Mouse (Mus musculus) ES-E14 (cell line): ENCODE results near the gene Podxl. TPM values are rescaled to one million over a fixed set of nuclear protein-coding genes. Genes with fewer than 3 reads are reported as not detected.

Source experiments
- DNase-seq: peaks from one replicate; pipeline ENCODE4 v3.0.0-alpha.2; 2013; ENCODE audit warnings: low read depth, low spot score
- H3K27ac ChIP-seq: 2 replicates; pipeline ENCODE4 v1.5.1; 2012; ENCODE audit warnings: low read depth, mild to moderate bottlenecking, low read length, moderate library complexity, mixed read lengths; ENCODE audit not compliant: poor library complexity, insufficient read depth, severe bottlenecking
- H3K36me3 ChIP-seq: 2 replicates; pipeline ENCODE4 v1.6.1; 2012; ENCODE audit warnings: mild to moderate bottlenecking, low read length, moderate library complexity, mixed read lengths; ENCODE audit not compliant: control insufficient read depth, poor library complexity, insufficient read depth, severe bottlenecking
- H3K4me1 ChIP-seq, 2 experiments: fragments of 150-350 bp in 1 of 2; sonication (generic) in 1 of 2; 2 replicates each; pipeline ENCODE4 v1.6.1; 2012; ENCODE audit warnings: low read length in 2 of 2, mild to moderate bottlenecking in 1 of 2, mixed read lengths in 1 of 2; ENCODE audit not compliant: control insufficient read depth in 2 of 2, insufficient read depth in 2 of 2, poor library complexity in 1 of 2
- H3K4me3 ChIP-seq, 2 experiments: fragments of 150-350 bp in 1 of 2; sonication (generic) in 1 of 2; 2 replicates each; pipeline ENCODE4 v1.5.1; 2012; ENCODE audit warnings: low read length in 2 of 2, low read depth in 1 of 2, mild to moderate bottlenecking in 1 of 2, mixed read lengths in 1 of 2; ENCODE audit not compliant: insufficient read depth in 1 of 2, poor library complexity in 1 of 2, severe bottlenecking in 1 of 2
- H3K9ac ChIP-seq: 2 replicates; pipeline ENCODE4 v1.6.1; 2012; ENCODE audit warnings: low read depth, mild to moderate bottlenecking, low read length, mixed read lengths; ENCODE audit not compliant: poor library complexity, insufficient read depth, severe bottlenecking
- H3K9me3 ChIP-seq: fragments of 150-350 bp; sonication (generic); 2 replicates; pipeline ENCODE4 v1.6.1; 2012; ENCODE audit warnings: low read depth, mild to moderate bottlenecking, low read length; ENCODE audit not compliant: control insufficient read depth, insufficient read depth
- CHD2 ChIP-seq: IDR thresholded peaks from 2 replicates; pipeline ENCODE4 v1.6.1; 2014; ENCODE audit warnings: mild to moderate bottlenecking, low read depth, low read length, inconsistent platforms
- HCFC1 ChIP-seq: IDR thresholded peaks from 2 replicates; pipeline ENCODE4 v1.6.1; 2012; ENCODE audit warnings: low read length, inconsistent platforms, borderline replicate concordance; ENCODE audit not compliant: insufficient read depth
- MAFK ChIP-seq: IDR thresholded peaks from 2 replicates; pipeline ENCODE4 v1.6.1; 2014; ENCODE audit warnings: mild to moderate bottlenecking, low read depth, low read length, inconsistent platforms; ENCODE audit not compliant: insufficient read depth
- ZC3H11A ChIP-seq: IDR thresholded peaks from 2 replicates; pipeline ENCODE4 v1.6.1; 2012; ENCODE audit warnings: low read depth, mild to moderate bottlenecking, inconsistent platforms, low read length, borderline replicate concordance
- ZNF384 ChIP-seq: IDR thresholded peaks from 2 replicates; pipeline ENCODE4 v1.6.1; 2012; ENCODE audit warnings: low read depth, low read length, inconsistent platforms
- in situ Hi-C, 2 experiments: fragments of 600-800 bp; cut with MboI; formaldehyde crosslinking; loops; one replicate each; pipeline ENCODE4 v1.15.1; 2025; ENCODE audit warnings: low sequenced_read_pairs in 2 of 2, inconsistent platforms in 1 of 2; ENCODE audit not compliant: unreplicated experiment in 2 of 2
- total RNA-seq: library from RNA; depleted of rRNA; stranded (reverse); fragments of 300-350 nt; gene quantifications from 2 replicates; pipeline ENCODE4 v1.2.3, GENCODE M21; 2012

Podxl gene
- total RNA-seq, 1 experiment = 25.2 TPM

DNA sequence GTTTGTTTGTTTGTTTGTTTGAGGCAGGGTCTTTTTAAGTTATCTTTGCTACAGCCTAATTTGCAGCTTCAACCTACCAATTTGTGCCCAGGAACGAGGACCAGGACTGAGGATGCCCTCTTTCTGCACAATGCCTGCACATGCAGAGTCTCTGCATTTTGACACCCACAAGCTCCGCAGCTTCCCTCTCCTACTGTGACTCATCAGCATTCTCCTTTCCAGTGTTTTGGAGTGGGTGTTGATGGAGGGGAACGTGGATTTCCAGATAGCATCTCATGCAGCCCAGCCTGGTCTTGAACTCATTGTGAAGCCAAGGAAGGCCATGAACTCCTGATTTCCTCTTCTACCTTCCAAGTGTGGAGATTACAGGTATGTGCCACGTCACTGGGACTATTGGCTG lies 11.3 kb upstream of the Podxl start:
- DNase-seq = no peak
- in situ Hi-C loops = no loop called here
- H3K4me3 ChIP-seq = no peak overlapping the region
- H3K4me1 ChIP-seq = no peaks in the 10 kb centered on the region
- no peaks in the 10 kb centered on the region for H3K9me3 ChIP-seq
- no peaks in the 10 kb centered on the region for H3K36me3 ChIP-seq
- H3K9ac ChIP-seq = no peak overlapping the region
- no peak overlapping the region for H3K27ac ChIP-seq
- TF ChIP-seq HCFC1 = no peak
- no peak for TF ChIP-seq CHD2
- no peak for TF ChIP-seq ZC3H11A
- TF ChIP-seq ZNF384 = no peak
- TF ChIP-seq MAFK = no peak

DNA sequence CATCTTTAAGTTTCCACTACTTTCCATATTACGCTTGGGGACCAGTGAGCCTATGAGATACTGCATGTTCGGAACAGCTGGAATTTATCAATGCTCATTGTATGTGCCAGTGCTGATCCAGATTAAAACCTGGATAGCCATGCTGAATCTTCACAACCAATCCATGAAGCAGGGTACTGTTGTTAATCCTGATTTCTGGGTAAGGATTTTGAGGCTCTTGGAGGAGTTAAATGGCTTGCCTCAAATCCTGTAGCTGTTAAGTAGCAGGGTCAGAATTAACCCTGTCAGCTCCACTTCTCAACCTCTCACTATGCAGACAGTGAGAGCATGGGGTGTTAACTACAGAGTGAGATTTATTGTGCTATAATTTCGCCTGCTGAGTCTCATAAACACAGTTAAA lies 7.7 kb upstream of the Podxl start:
- in situ Hi-C loops = no loop called here
- H3K9ac ChIP-seq = no peak overlapping the region
- no peak overlapping the region for H3K27ac ChIP-seq
- H3K4me1 ChIP-seq = peaks cover 2 to 3% of the 10 kb centered on the region in 2 experiments; a peak in 2 of 4 replicates
- no peaks in the 10 kb centered on the region for H3K9me3 ChIP-seq
- DNase-seq = no peak
- H3K4me3 ChIP-seq = no peak overlapping the region
- TF ChIP-seq HCFC1 = no peak
- TF ChIP-seq CHD2 = no peak
- TF ChIP-seq MAFK = no peak
- no peak for TF ChIP-seq ZNF384
- no peak for TF ChIP-seq ZC3H11A
- no peaks in the 10 kb centered on the region for H3K36me3 ChIP-seq

DNA sequence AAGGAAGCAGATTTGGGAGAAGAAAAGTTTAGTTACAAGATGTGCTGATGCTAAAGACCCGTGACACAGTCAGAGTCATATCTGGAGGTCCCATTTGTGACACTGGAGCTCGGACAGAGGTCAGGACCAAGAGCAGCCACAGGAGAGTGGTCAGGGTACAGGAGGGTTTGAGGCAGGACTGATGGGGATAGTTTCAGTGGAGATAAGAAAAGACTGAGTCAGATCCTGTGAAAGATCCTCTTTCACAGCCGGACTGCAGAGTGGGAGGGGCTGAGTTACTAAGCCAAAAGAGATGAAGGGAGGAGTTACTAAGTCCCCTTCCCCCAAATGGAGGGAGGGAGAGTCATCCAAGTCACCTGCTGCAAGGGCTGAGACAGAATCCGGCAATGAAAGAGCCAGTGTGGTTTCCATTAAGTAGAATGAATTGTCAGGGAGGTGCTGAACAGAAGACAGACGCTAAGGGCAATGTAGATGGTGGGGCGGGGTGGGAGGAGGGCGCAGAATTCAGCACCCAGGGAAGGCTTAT lies 4.4 kb upstream of the Podxl start:
- in situ Hi-C loops = no loop called here
- no peaks in the 10 kb centered on the region for H3K36me3 ChIP-seq
- TF ChIP-seq MAFK = no peak
- TF ChIP-seq ZC3H11A = no peak
- no peak for TF ChIP-seq CHD2
- no peak for TF ChIP-seq ZNF384
- no peak for TF ChIP-seq HCFC1

DNA sequence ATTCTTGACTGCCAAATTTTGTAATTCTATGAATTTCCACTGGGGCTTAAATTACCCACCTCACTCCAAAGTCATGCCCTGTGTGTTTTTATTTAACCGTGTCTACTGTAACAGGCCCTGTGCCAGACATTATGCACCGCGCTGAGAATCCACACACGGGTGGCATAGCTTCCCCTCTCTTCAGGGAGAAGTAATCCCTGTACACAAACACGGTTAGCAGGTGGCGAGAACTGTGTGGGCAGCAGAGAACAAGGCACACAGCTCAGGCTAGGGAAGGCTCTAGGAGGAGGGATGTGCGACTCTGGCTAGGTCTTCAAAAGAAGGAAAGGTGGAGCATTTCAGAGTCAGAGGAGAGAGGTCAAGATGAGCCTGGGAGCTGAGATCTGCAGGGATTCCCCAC lies 3.4 kb upstream of the Podxl start:
- in situ Hi-C loops = no loop called here
- Histone ChIP-seq H3K4me1 (peaks cover 7 to 8% of the 10 kb centered on the region in 2 experiments), H3K36me3 (no peaks in the 10 kb centered on the region), H3K4me3 (no peak overlapping the region), H3K9ac (no peak overlapping the region), H3K9me3 (no peaks in the 10 kb centered on the region), H3K27ac (no peak overlapping the region)
- TF ChIP-seq MAFK = no peak
- no peak for TF ChIP-seq ZNF384
- no peak for DNase-seq

More for the DNA sequence above, 4.4 kb upstream of the Podxl start:
- no peaks in the 10 kb centered on the region for H3K9me3 ChIP-seq
- no peak overlapping the region for H3K4me3 ChIP-seq
- DNase-seq = peak; percentile 45
- H3K4me1 ChIP-seq = peaks cover 5 to 6% of the 10 kb centered on the region in 2 experiments; a peak in 3 of 4 replicates
- H3K27ac ChIP-seq = no peak overlapping the region
- no peak overlapping the region for H3K9ac ChIP-seq

DNA sequence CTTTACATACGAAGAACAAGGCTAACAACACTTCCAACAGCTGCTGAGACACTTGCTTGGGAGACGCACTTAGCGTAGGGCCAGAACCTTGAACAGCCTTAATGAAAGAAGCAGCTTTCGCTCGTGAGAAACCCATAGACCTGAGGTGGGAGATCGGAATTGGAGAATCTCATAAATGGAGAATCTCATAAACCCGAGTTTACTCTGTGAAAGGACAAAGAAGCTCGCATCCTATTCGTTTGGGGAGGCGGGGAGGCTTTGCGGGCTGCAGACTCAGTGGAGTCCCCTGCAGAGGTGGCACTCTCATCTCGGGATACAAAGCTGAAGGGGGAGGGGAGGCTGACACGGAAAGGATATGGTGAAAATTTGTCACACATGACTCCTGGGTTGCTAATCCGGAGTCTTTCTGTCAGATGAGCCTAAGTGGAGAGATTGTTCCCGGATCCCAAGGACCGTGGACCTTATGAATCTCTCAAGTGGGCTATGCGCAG lies 1.2 kb upstream of the Podxl start:
- TF ChIP-seq HCFC1 (no peak), ZC3H11A (no peak)
- Histone ChIP-seq H3K9ac (no peak overlapping the region), H3K9me3 (no peaks in the 10 kb centered on the region), H3K36me3 (no peaks in the 10 kb centered on the region), H3K4me3 (peak overlapping the region in 1 of 2 experiments; percentile 16; a peak in 2 of 4 replicates), H3K27ac (no peak overlapping the region), H3K4me1 (peaks cover 9 to 14% of the 10 kb centered on the region in 2 experiments)
- DNase-seq = no peak
- in situ Hi-C loops = no loop called here
